ENCODE assay signal across 8 mouse cellular contexts in the genomic region with DNA sequence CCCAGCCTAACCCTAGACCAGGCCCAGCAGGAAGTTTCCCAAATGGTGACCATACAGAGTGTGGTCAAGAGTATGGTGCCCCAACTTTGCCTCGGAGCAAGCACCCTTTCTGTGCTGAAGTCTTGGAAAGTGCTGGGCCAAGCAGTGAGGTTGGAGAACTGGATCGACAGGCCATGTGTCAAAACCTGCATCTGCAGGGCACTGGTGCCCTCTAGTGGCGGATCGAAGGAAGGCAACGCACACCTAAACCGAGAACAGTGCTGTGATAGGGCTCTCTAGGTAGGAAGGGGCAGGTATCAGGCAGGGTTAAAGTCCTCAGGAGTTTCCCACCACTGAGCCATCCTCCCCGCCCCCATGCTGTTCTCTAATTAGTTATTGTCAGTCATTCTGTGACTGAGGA. TPM values are rescaled to one million over a fixed set of nuclear protein-coding genes. Genes with fewer than 3 reads are reported as not detected.
DNase-seq lines count a peak whose midpoint lies in the region; ATAC-seq and TF ChIP-seq lines count a peak whose summit lies in the region.

No protein-coding gene starts in this region.

- peaks cover 8% of the 10 kb centered on the region; the same call in 1 of the 2 replicates for H3K4me1 ChIP-seq in E14TG2a.4 (replicated peaks; ENCODE audit: low read depth, low read length)
- H3K4me1 ChIP-seq in hindbrain, embryonic 10.5 days (replicated peaks): peaks cover 10% of the 10 kb centered on the region; the same call in 1 of the 2 replicates

- peaks cover 29% of the 10 kb centered on the region for H3K27me3 ChIP-seq in E14TG2a.4 (ENCODE audit: insufficient read depth, low read length)
- no peaks in the 10 kb centered on the region for H3K27me3 ChIP-seq in hindbrain, embryonic 10.5 days (ENCODE audit: insufficient read depth, poor library complexity, severe bottlenecking)

- 0 out of 2 replicates have a peak, but pooled peaks have one; percentile 54 for ATAC-seq in erythroid progenitor cell, adult 5-6 weeks (replicated peaks; ENCODE audit: low FRiP score, poor library complexity, severe bottlenecking)

- DNase-seq in c-Kit-negative CD71-positive TER-119-positive erythroid progenitor cells, embryonic 14.5 days (ENCODE audit: low read depth, low spot score): peak; percentile 30
- peak; percentile 82 for DNase-seq in hindbrain, embryonic 10.5 days (ENCODE audit: low spot score)
- peak; percentile 47 to 84 for DNase-seq in layer of hippocampus, adult 18-20 months (ENCODE audit: low spot score in 2 of 2)
- DNase-seq in lung, postnatal 14 days: peak; percentile 79
- DNase-seq in retina, embryonic 14.5 days (ENCODE audit: low spot score): peak; percentile 87
- DNase-seq in thymus, postnatal 25 days: peak; percentile 72

- no peaks in the 10 kb centered on the region for H3K9me3 ChIP-seq in E14TG2a.4 (ENCODE audit: low read length)
- no peaks in the 10 kb centered on the region for H3K9me3 ChIP-seq in hindbrain, embryonic 10.5 days

- H3K4me3 ChIP-seq in E14TG2a.4 (replicated peaks; ENCODE audit: low read length): no peak overlapping the region
- H3K4me3 ChIP-seq in hindbrain, embryonic 10.5 days: no peak overlapping the region

- TF ChIP-seq CTCF in E14TG2a.4 (conservative IDR thresholded peaks at IDR 0.05; ENCODE audit: low read length): peak; percentile 89

- H3K27ac ChIP-seq in hindbrain, embryonic 10.5 days: no peak overlapping the region

- no peaks in the 10 kb centered on the region for H3K36me3 ChIP-seq in E14TG2a.4 (ENCODE audit: insufficient read depth, low read length)
- no peaks in the 10 kb centered on the region for H3K36me3 ChIP-seq in hindbrain, embryonic 10.5 days

- WGBS in hindbrain, embryonic 10.5 days: 4% methylated on average over 7 of the region's 7 CpGs

RNA-seq across cellular contexts. Expression of gene Prr5, which starts 37.9 kb away (rescaled TPM):
- 5.4 TPM in 1 of 2 replicates, not detected in the other for total RNA-seq in erythroid progenitor cell, adult 5-6 weeks (2015; ENCODE audit: low replicate concordance)
- total RNA-seq in erythroid progenitor cell, adult 5-6 weeks (2017; ENCODE audit: low replicate concordance): 0.39 TPM in 1 of 2 replicates, not detected in the other
- 17.9 and 20.4 TPM in 2 replicates for polyA plus RNA-seq in hindbrain, embryonic 10.5 days (2016; fragmentation: Nextera tagmentation; extraction: Ambion mirVana)
- 10 to 100 TPM; 14.0 to 14.4 TPM for total RNA-seq in layer of hippocampus, adult 18-20 months (2021)

Comparison
In these comparisons a context has a peak if more than half of its experiments do, and no peak if none do; other contexts are left out.
1. DNase-seq: peak in every context shown above with its lines; median percentile 87 in retina, embryonic 14.5 days; 82 in hindbrain, embryonic 10.5 days; 79 in lung, postnatal 14 days; 72 in thymus, postnatal 25 days; 66 in layer of hippocampus, adult 18-20 months; 30 in c-Kit-negative CD71-positive TER-119-positive erythroid progenitor cells, embryonic 14.5 days.